Mouse (Mus musculus): Measurements from ENCODE around the gene Fcnb. TPM values are rescaled to one million over a fixed set of nuclear protein-coding genes. Genes with fewer than 3 reads are reported as not detected.

Fcnb gene
- total RNA-seq, 2 experiments from 2014 or later: 0.45 TPM; not detected in 1

GRCm38 (mm10) chr2:28086112-28086511 lies 1.4 kb upstream of the Fcnb start:
- DNase-seq: no peak

- no peak for DNase-seq
These were observed 9.0 kb downstream of the Fcnb start for GRCm38 (mm10) chr2:28075616-28076187.

GRCm38 (mm10) chr2:28068537-28068878 lies 16.2 kb downstream of the Fcnb start:
- no peak for DNase-seq

- DNase-seq: no peak
These were observed 16.7 kb downstream of the Fcnb start for GRCm38 (mm10) chr2:28067821-28068536.

GRCm38 (mm10) chr2:28067175-28067574 lies 17.5 kb downstream of the Fcnb start:
- DNase-seq: no peak

- DNase-seq: no peak
These were observed 18.0 kb downstream of the Fcnb start for GRCm38 (mm10) chr2:28066686-28067085.

- no peak for DNase-seq
These were observed 19.5 kb downstream of the Fcnb start for GRCm38 (mm10) chr2:28065081-28065651.

GRCm38 (mm10) chr2:28064339-28065080 lies 20.2 kb downstream of the Fcnb start:
- no peak for DNase-seq

- DNase-seq: no peak
These were observed 20.9 kb downstream of the Fcnb start for GRCm38 (mm10) chr2:28063711-28064338.

- DNase-seq: no peak
These were observed 24.8 kb downstream of the Fcnb start for GRCm38 (mm10) chr2:28059922-28060321.

- no peak for DNase-seq
These were observed 37.6 kb downstream of the Fcnb start for GRCm38 (mm10) chr2:28047092-28047491.

GRCm38 (mm10) chr2:28046311-28046710 lies 38.4 kb downstream of the Fcnb start:
- DNase-seq: no peak

GRCm38 (mm10) chr2:28044920-28045598 lies 39.6 kb downstream of the Fcnb start:
- DNase-seq: no peak

GRCm38 (mm10) chr2:28040466-28040865 lies 44.2 kb downstream of the Fcnb start:
- DNase-seq: no peak

- DNase-seq: no peak
These were observed 44.9 kb downstream of the Fcnb start for GRCm38 (mm10) chr2:28039647-28040325.

- DNase-seq: peak; percentile 19
These were observed 46.1 kb downstream of the Fcnb start for GRCm38 (mm10) chr2:28038391-28039096.

- DNase-seq: peak; percentile 7
These were observed 46.9 kb downstream of the Fcnb start for GRCm38 (mm10) chr2:28037505-28038390.

GRCm38 (mm10) chr2:28036788-28037187 lies 47.9 kb downstream of the Fcnb start:
- DNase-seq: peak; percentile 12

- no peak for DNase-seq
These were observed 50.5 kb downstream of the Fcnb start for GRCm38 (mm10) chr2:28034011-28034710.
